Mouse (Mus musculus): Measurements from ENCODE around the gene Ccdc85c.
A peak's percentile ranks its signal among the peaks of the same experiment; 100 is the strongest.

The Ccdc85c gene

DNA sequence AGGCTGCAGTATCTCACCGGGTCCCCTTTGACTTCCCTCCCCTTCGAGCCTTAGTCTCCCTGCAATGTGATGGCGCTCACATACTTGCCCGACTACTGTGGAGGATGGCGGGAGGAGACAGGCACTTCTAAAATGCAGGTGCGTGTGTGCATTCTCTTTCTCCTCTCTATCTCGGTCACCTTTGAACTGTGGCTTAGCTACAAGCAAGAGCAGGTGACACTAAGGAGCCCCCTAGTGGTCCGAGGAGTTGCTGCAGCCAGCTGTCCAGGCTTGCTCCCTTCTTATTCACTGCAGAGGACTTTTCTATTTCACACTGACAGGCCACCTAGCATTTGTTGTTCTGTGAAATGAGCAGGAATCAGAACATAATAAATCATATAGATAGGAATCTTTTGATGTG, 17.7 kb upstream of the Ccdc85c start:
- peak; percentile 88 for DNase-seq

- no peak for DNase-seq
Measured at GRCm38 (mm10) chr12:108292419-108292818, 17.2 kb upstream of the Ccdc85c start.

DNA sequence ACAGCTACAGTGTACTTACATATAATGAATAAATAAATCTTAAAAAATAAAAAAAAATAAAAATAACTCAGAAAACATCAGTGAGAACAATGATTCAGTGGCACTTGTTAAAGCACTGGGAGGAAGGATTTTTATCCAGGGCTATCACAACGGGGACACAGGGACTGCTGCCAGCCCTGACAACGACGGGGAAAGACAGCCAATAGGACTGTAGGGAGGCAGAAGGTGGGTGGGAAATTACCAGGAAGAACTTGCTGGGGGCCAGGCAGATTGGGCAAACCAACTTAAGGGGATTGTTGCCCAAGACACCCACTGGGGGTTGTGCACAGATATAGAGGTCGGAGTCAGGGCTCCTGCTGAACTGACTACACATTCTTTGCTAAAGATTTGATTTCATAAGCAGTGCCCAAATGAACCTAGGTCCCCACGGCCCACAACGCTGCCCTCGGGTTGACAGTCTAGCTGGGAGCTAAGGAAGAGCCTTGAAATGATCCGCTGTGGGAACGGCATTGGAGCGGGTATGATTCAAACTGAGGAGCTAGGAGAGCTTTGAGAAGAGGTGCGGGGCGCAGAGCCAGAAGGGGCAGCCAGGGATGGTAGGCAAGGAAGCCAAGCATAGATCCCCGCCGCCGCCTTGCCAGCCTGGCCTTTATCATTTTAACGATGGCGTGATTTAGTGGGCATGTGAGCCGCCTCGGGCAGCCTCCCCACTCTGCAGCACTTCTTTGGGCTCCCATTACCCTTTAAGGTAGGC, 13.1 kb upstream of the Ccdc85c start:
- no peak for DNase-seq

- no peak for DNase-seq
Measured at GRCm38 (mm10) chr12:108287011-108287410, 11.8 kb upstream of the Ccdc85c start.

DNA sequence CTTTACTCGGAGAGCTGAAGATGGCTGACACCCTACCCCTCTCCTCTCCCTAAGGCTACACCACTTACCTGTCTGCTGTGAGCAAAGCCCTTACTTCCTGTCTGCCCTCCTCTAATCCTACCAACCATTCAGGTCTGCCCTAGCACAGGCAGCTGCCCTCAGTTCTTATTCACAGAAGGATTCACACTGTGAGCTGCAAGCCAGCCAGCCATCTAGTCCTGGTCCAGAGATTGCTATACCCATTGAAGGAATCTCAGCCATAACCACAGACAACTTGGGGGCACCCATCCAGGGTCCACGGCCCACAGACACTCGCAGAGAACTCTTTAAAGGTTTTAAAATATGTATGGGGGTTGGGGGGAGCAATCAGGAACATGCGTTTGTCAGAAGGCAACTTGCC, 11.2 kb upstream of the Ccdc85c start:
- no peak for DNase-seq

GRCm38 (mm10) chr12:108285225-108286011, 10.2 kb upstream of the Ccdc85c start:
- DNase-seq = no peak

- no peak for DNase-seq
Measured at GRCm38 (mm10) chr12:108284455-108285224, 9.4 kb upstream of the Ccdc85c start.

DNA sequence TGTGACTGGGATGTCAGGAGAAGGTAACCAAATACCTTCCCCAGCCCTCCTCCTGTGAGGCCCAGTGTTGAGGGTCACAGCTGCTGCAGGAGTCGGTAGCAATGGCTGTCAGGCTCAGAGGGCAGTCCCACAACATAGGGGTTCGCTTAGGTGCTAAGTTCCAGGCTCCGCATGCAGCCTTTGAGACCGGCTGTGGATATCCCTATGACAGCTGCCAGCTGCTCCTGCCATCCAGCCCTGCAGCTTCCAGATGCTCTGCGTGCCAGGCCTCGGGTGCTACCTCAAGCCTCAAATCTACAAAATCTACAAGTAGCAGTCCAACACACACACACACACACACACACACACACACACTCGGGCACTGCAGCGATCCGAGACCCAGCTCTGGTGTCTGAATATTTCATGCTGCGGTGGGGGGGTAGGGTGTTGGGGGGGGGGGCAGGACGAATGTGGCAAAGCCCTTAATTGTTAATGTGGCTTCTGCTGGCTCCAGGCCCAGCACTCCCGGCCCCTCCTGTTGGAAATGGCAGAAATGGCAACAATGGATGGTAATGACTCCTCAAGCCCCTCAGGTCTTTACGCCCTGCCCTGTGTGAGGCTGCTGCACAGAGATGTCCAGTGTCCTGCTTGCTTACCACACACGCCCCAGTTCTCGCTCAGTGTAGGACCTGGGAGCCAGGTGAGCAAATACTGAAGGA, 3.1 kb upstream of the Ccdc85c start:
- no peak for DNase-seq

GRCm38 (mm10) chr12:108277341-108277841, 2.2 kb upstream of the Ccdc85c start:
- no peak for DNase-seq

DNA sequence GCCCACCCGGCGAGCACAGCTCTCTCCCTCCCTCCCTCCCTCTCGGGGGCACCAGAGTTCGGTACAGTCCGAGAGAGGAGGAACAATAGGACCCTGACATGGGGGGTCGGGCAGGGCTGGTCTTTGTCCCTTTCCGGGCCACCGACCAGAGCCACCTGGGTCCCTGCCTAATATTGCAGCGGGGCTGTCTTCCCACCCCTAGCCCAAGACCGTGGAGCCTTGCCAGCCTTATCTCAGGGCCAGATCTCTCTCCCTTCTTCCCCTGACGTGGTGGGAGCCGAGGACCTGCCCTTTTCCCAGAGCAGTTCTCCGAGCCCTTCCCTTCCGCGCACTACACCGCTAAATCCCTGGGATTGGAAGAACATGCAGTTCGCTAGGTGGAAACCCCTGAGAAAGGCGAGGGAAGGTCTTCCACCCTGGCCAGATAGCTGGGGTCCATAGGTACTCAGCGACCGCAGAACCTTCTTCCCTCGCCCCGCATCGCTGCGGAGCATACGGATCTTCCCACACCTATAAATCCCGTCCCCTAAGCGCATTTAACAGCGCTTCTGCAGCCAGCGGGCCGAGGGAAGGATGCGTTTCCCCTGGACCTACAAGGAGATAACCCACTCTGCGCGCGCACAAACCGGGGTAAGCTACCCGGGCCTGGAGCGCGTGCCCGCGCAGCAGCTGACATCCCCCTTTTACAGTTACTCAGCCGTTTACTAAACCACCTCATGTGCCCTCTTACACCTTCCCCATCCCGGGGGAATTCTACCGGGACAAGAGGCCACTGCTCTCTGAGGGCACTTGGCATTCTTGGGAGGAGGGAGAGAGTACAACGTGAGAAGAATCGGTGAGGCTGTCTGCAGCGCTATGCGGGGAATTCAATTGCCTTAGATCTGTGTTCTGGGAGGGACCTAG, 946 bp upstream of the Ccdc85c start:
- peak; percentile 66 for DNase-seq

DNA sequence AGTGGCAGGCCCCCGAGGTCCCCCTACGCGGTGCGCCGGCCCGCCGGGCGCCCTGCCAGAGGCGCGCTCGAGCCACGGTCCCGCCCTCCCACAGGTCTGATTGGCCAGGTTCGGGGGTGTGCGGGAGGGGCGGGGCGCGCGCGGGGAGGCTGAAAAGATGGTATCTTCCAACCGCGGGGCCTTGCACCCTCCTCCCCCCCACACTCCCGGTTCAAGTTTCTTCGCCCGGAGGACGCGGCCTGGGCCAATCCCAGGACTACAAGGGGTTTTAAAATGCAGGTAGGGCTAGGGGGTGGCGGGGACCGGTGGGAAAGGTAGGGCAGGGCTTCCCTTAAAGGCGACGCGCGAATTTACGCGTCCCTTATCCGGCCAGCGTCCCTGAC, 274 bp upstream of the Ccdc85c start:
- peak; percentile 98 for DNase-seq

GRCm38 (mm10) chr12:108274313-108274595, 971 bp downstream of the Ccdc85c start:
- no peak for DNase-seq

- no peak for DNase-seq
Measured at GRCm38 (mm10) chr12:108273466-108274312, 1.5 kb downstream of the Ccdc85c start.

- DNase-seq = no peak
Measured at GRCm38 (mm10) chr12:108272143-108272635, 3.0 kb downstream of the Ccdc85c start.

GRCm38 (mm10) chr12:108271351-108272142, 3.7 kb downstream of the Ccdc85c start:
- no peak for DNase-seq

DNA sequence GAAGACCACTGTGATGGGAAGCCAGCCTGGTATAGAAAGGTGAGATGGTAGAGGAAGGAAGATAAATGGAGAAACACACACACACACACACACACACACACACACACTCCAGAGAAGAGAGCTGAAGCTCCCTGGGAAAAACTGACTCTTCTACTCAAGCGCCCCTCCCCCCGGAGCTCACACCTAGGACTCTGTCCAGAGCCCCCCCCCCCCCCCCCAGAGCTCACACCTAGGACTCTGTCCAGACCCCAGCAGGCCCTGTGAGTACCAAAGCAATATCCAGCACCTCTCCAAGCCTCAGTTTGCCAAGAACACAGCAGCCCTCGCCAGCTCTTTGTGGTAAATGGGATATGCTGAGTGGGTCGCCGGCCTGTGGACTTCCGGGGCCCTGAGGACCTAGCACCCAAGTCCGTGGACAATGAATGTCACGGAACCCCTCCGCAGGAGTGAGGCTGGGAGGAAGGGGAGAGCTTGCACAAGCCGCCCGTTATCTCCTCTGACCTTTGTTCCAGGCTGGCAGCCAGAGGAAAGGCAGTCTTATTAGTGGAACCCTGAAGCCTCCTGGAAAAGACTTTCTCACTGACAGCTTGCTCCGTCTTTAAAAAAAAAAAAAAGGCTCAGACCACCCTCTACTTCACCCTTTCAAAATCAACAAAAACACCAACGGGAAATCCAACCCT, 4.8 kb downstream of the Ccdc85c start:
- DNase-seq = no peak

- DNase-seq = no peak
Measured at GRCm38 (mm10) chr12:108269699-108270098, 5.5 kb downstream of the Ccdc85c start.

DNA sequence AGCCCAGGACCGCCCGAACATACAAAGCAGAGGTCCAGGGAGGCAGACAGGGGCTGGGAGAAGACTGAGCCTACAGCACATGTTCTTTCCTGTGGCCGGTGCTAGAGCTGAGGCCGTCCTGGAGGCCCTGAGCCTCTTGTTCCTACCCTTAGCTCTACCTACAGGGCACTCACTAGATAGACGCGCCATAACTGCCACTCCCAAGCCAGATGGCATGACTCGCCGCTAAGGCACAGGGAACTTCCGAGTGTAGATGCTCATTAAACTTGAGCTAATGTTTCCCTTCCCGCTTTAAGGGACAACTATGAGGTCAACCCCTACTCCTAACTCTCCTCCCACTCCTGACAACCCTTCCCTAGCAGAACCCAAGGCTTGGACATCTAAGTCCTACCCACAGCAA, 6.3 kb downstream of the Ccdc85c start:
- DNase-seq = no peak

- DNase-seq = no peak
Measured at GRCm38 (mm10) chr12:108267653-108268052, 7.6 kb downstream of the Ccdc85c start.
